32 mouse cellular contexts compared by ENCODE assay signal in genomic region chr7:95725716-95726487, GRCm38 (mm10).
A peak's percentile ranks its signal among the peaks of the same experiment; 100 is the strongest.
DNase-seq lines count a peak whose midpoint lies in the region; ATAC-seq lines count a peak whose summit lies in the region.
"Had no signal": no experiment of that assay in that cellular context is flagged by ENCODE, and none has a peak within 500 bp of the region (broad histone marks: within the 10 kb centered on the region; RNA-seq: fewer than 3 reads in every experiment).

No protein-coding gene starts in this region.

- no peaks in the 10 kb centered on the region for H3K27me3 ChIP-seq in forebrain, embryonic 16.5 days (replicated peaks; ENCODE audit: control insufficient read depth, insufficient read depth, low read length)
- H3K27me3 ChIP-seq: embryonic facial prominence, embryonic 13.5 days; heart, embryonic 13.5 days; hindbrain, embryonic 15.5 days; liver, embryonic 12.5 days; neural tube, embryonic 12.5 days had no signal

- 43% methylated on average over 2 of the region's 2 CpGs for WGBS in forebrain, embryonic 16.5 days

- no peak overlapping the region for H3K4me3 ChIP-seq in forebrain, embryonic 16.5 days (replicated peaks; ENCODE audit: low read length)
- H3K4me3 ChIP-seq: embryonic facial prominence, embryonic 13.5 days; heart, embryonic 13.5 days; hindbrain, embryonic 10.5 days; hindbrain, embryonic 15.5 days; liver, embryonic 12.5 days; myocyte; neural tube, embryonic 12.5 days had no signal

- ATAC-seq in forebrain, embryonic 16.5 days = peak; percentile 85
- ATAC-seq: inflammation-experienced regulatory T-cells, adult 6 months; liver, embryonic 12.5 days; liver, postnatal 0 days; midbrain, embryonic 16.5 days had no signal

- intact Hi-C loops in heart, postnatal 36 days (cut with DNase I) = no loop called here

- H3K36me3 ChIP-seq in forebrain, embryonic 16.5 days (ENCODE audit: control insufficient read depth, insufficient read depth) = no peaks in the 10 kb centered on the region
- H3K36me3 ChIP-seq: embryonic facial prominence, embryonic 13.5 days; heart, embryonic 13.5 days; hindbrain, embryonic 10.5 days; hindbrain, embryonic 15.5 days; liver, embryonic 12.5 days; neural tube, embryonic 12.5 days had no signal

- peak overlapping the region; percentile 48 for H3K27ac ChIP-seq in forebrain, embryonic 16.5 days (ENCODE audit: low read length)
- H3K27ac ChIP-seq: embryonic facial prominence, embryonic 13.5 days; heart, embryonic 13.5 days; hindbrain, embryonic 10.5 days; hindbrain, embryonic 15.5 days; liver, embryonic 12.5 days; neural tube, embryonic 12.5 days had no signal

- peak; percentile 16 to 29 for DNase-seq in frontal cortex, adult 2 months (ENCODE audit: extremely low spot score in 1 of 2, low spot score in 1 of 2)
- no peak for DNase-seq in frontal cortex, postnatal 14 days (ENCODE audit: low spot score in 2 of 2)
- DNase-seq in right cerebral cortex, postnatal 10 days (ENCODE audit: low spot score in 2 of 2) = peak; percentile 33 to 44
- DNase-seq in right cerebral cortex, adult 2 months (ENCODE audit: low spot score in 2 of 2) = no peak
- no peak for DNase-seq in heart, postnatal 36 days
- no peak for DNase-seq in adrenal gland, postnatal 10 days
- DNase-seq: adrenal gland, postnatal 36 days; B cell, adult 2 months; cerebellum, adult 11 months; cerebellum, adult 9-11 months; gastrocnemius, postnatal 10 days; heart, postnatal 10 days; kidney, adult 11 months; kidney, postnatal 14 days; left cerebral cortex, postnatal 4 days; liver, postnatal 0 days; lung, postnatal 36 days; right cerebral cortex, postnatal 14 days; spleen, adult 18-20 months; thymus, adult 18-20 months; thymus, postnatal 25 days had no signal

- no peak overlapping the region for H3K9ac ChIP-seq in forebrain, embryonic 16.5 days (replicated peaks; ENCODE audit: low read depth, low read length)
- H3K9ac ChIP-seq: embryonic facial prominence, embryonic 13.5 days; heart, embryonic 13.5 days; hindbrain, embryonic 15.5 days; liver, embryonic 12.5 days; liver, postnatal 0 days; neural tube, embryonic 12.5 days had no signal

- no peak overlapping the region for H3K4me2 ChIP-seq in forebrain, embryonic 16.5 days (ENCODE audit: low read length)
- H3K4me2 ChIP-seq: embryonic facial prominence, embryonic 13.5 days; heart, embryonic 13.5 days; hindbrain, embryonic 15.5 days; liver, embryonic 12.5 days; midbrain, embryonic 11.5 days; neural tube, embryonic 12.5 days had no signal

- H3K9me3 ChIP-seq in forebrain, embryonic 16.5 days (ENCODE audit: control insufficient read depth, low read length) = no peaks in the 10 kb centered on the region
- H3K9me3 ChIP-seq: embryonic facial prominence, embryonic 13.5 days; heart, embryonic 13.5 days; hindbrain, embryonic 10.5 days; hindbrain, embryonic 15.5 days; liver, embryonic 12.5 days; neural tube, embryonic 12.5 days had no signal

- no peaks in the 10 kb centered on the region for H3K4me1 ChIP-seq in forebrain, embryonic 16.5 days (replicated peaks; ENCODE audit: control insufficient read depth, insufficient read depth, low read length)
- H3K4me1 ChIP-seq: embryonic facial prominence, embryonic 13.5 days; heart, embryonic 13.5 days; hindbrain, embryonic 15.5 days; liver, embryonic 12.5 days; neural tube, embryonic 12.5 days had no signal

Comparison
In these comparisons a context has a peak if more than half of its experiments do, and no peak if none do; other contexts are left out.
1. DNase-seq: peak in frontal cortex, adult 2 months (2 of 2) and right cerebral cortex, postnatal 10 days (2 of 2); none in frontal cortex, postnatal 14 days (0 of 2), right cerebral cortex, adult 2 months (0 of 2), heart, postnatal 36 days (0 of 2) and adrenal gland, postnatal 10 days (single experiment).